Mouse (Mus musculus): Measurements from ENCODE around the gene Rwdd3.

DNA sequence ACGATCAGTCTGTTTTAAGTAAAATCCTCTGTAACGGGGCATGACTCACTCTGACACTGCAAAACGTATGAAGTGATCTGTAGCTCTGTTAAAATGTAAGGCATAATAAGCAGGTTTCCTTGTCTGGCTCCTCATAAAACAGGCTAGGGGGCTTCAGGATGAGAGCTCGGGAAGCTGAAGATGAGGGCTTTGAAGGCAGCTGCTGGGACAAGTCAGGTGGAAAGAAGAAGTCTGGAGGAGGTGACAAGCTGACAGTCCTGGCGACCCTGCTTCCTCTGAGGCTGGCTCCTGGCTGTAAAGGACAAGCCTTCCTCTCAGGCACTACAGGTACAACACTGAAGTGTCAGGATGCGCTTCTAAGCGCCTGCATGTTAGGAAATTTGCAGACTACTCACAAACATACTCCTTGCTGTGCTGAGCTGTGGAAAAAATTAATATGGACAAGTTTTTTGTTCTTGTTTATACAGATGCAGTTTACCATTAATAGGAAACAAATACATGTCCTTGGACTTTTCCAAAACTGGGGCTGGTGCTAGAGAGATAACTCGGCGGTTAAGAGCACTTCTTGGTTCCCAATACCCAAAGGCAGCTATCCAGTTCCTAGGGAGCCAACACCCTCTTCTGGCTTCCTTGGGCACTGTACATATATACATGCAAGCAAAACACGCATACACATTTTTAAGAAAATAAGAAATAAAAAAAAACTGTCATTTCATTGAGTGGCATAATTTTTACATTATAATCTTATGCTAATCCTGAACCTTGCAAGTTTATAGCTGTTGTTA, 13.8 kb downstream of the Rwdd3 start:
- no peak for TF ChIP-seq CEBPB (IDR thresholded peaks at IDR 0.05; ENCODE audit: insufficient read depth, poor library complexity, severe bottlenecking)
- TF ChIP-seq POLR2A (IDR thresholded peaks at IDR 0.05; ENCODE audit: insufficient read length, low read depth) = no peak
- no peak for TF ChIP-seq MYOD1 (IDR thresholded peaks at IDR 0.05; ENCODE audit: control insufficient read depth in 1 of 3, insufficient read length in 2 of 3, low read depth in 2 of 3)
- no peak for TF ChIP-seq USF1 (IDR thresholded peaks at IDR 0.05; ENCODE audit: low read depth)
- no peak for TF ChIP-seq E2F4 (IDR thresholded peaks at IDR 0.05; ENCODE audit: insufficient read depth)
